9 mouse cellular contexts compared by ENCODE assay signal in the genomic region with DNA sequence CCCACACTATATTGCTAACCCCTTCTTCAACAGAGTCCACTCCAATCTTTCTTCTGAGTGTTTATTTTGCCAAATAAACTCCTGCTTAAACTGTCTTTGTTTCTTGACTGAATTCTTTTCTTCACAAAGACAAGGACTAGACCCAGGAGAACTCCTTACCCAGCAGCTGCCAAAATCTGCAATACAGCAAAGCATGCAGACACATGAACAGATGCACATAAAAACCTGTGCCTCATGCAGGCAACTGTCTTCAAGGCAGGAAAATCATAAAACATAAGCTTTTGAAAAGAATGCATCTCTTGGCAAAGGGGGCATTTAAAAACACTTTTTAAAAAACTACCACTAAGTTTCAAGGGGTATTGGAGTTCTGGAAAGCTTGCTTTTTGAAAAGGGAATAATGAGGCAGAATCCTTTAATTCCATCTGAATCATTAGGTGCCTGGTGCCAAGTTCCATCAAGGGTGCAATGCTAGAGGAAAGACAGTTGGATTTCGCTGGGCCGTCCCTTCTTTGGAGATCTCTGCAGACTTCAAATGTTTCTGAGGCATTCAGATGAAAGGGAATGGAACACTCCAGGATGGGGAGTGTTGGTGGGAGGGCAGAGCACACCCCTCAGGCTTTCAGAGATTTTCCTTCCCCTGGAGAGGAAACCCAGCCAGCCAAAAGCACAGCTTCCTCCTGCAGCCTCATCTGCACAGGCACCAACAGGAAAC.
DNase-seq lines count a peak whose midpoint lies in the region; ATAC-seq and TF ChIP-seq lines count a peak whose summit lies in the region.
"Had no signal": no experiment of that assay in that cellular context is flagged by ENCODE, and none has a peak within 500 bp of the region (broad histone marks: within the 10 kb centered on the region; RNA-seq: fewer than 3 reads in every experiment).

No protein-coding gene starts in this region.

- no peak for TF ChIP-seq POLR2A in cerebellum, adult 2 months (IDR thresholded peaks at IDR 0.05; ENCODE audit: borderline replicate concordance, insufficient read depth, low read length)
- TF ChIP-seq POLR2A in embryonic fibroblast, embryonic 13.5 days (IDR thresholded peaks at IDR 0.05; ENCODE audit: low read depth, low read length) = no peak

- H3K9ac ChIP-seq in kidney, postnatal 0 days (ENCODE audit: low read depth, low read length) = no peak overlapping the region

- no peaks in the 10 kb centered on the region for H3K4me1 ChIP-seq in cerebellum, adult 2 months (ENCODE audit: control insufficient read depth, insufficient read depth, low read length)
- no peaks in the 10 kb centered on the region for H3K4me1 ChIP-seq in kidney, postnatal 0 days (replicated peaks; ENCODE audit: insufficient read depth, low read length)
- H3K4me1 ChIP-seq in embryonic fibroblast, embryonic 13.5 days (ENCODE audit: control insufficient read depth, insufficient read depth, low read length) = peaks cover 4% of the 10 kb centered on the region

- H3K27ac ChIP-seq in cerebellum, adult 2 months (ENCODE audit: insufficient read depth, low read length) = no peak overlapping the region
- no peak overlapping the region for H3K27ac ChIP-seq in kidney, postnatal 0 days
- H3K27ac ChIP-seq in embryonic fibroblast, embryonic 13.5 days (ENCODE audit: insufficient read depth, low read length) = 0 out of 2 replicates have a peak overlapping the region, but pooled peaks have one; percentile 54

- no peaks in the 10 kb centered on the region for H3K9me3 ChIP-seq in kidney, postnatal 0 days (replicated peaks; ENCODE audit: low read length)

- 28% methylated on average over 2 of the region's 2 CpGs for WGBS in cerebellum, adult 2 months
- 20% methylated on average over 2 of the region's 2 CpGs for WGBS in kidney, postnatal 0 days

- no peak for ATAC-seq in kidney, postnatal 0 days (replicated peaks; ENCODE audit: low FRiP score, low read depth)

- peak; percentile 57 to 61 for DNase-seq in cerebellum, postnatal 10 days
- DNase-seq in cerebellum, adult 2 months = no peak
- DNase-seq in kidney, postnatal 0 days (ENCODE audit: low spot score) = peak; percentile 39
- no peak for DNase-seq in kidney, adult 11 months
- DNase-seq in lung, postnatal 10 days = peak; percentile 33
- DNase-seq in adrenal gland, postnatal 10 days = no peak
- DNase-seq in thymus, postnatal 14 days = no peak
- DNase-seq: cerebellum, adult 9-11 months had no signal

- no peaks in the 10 kb centered on the region for H3K27me3 ChIP-seq in cerebellum, adult 2 months (ENCODE audit: control insufficient read depth, insufficient read depth, low read length)
- no peaks in the 10 kb centered on the region for H3K27me3 ChIP-seq in kidney, postnatal 0 days (ENCODE audit: insufficient read depth, low read length)

- no peaks in the 10 kb centered on the region for H3K36me3 ChIP-seq in kidney, postnatal 0 days (ENCODE audit: insufficient read depth, low read length)

- H3K4me3 ChIP-seq in cerebellum, adult 2 months (replicated peaks; ENCODE audit: insufficient read depth, low read depth, low read length) = no peak overlapping the region
- no peak overlapping the region for H3K4me3 ChIP-seq in kidney, postnatal 0 days (replicated peaks; ENCODE audit: low read depth, low read length)
- no peak overlapping the region for H3K4me3 ChIP-seq in embryonic fibroblast, embryonic 13.5 days (ENCODE audit: insufficient read depth, low read length)

- no peak for TF ChIP-seq CTCF in cerebellum, adult 2 months (IDR thresholded peaks at IDR 0.05; ENCODE audit: borderline replicate concordance, insufficient read depth, low read depth, low read length)
- TF ChIP-seq CTCF in kidney, postnatal 0 days (IDR thresholded peaks at IDR 0.05; ENCODE audit: low read depth) = no peak
- TF ChIP-seq CTCF in embryonic fibroblast, embryonic 13.5 days (IDR thresholded peaks at IDR 0.05; ENCODE audit: borderline replicate concordance, insufficient read depth, low read length) = no peak

- no peak overlapping the region for H3K4me2 ChIP-seq in kidney, postnatal 0 days (ENCODE audit: low read length)

Comparison
In these comparisons a context has a peak if more than half of its experiments do, and no peak if none do; other contexts are left out.
1. DNase-seq: peak in cerebellum, postnatal 10 days (2 of 2), kidney, postnatal 0 days (single experiment) and lung, postnatal 10 days (single experiment); none in cerebellum, adult 2 months (0 of 2), kidney, adult 11 months (single experiment), adrenal gland, postnatal 10 days (single experiment) and thymus, postnatal 14 days (single experiment).